In genomic region chr5:128040036-128040435, GRCm38 (mm10) we compare ENCODE assay signal across 22 mouse cellular contexts.
DNase-seq lines count a peak whose midpoint lies in the region; ATAC-seq lines count a peak whose summit lies in the region.
"Had no signal": no experiment of that assay in that cellular context is flagged by ENCODE, and none has a peak within 500 bp of the region (broad histone marks: within the 10 kb centered on the region; RNA-seq: fewer than 3 reads in every experiment).

No protein-coding gene starts in this region.

- DNase-seq in frontal cortex, postnatal 25 days (ENCODE audit: low spot score in 2 of 2): no peak
- peak; percentile 24 to 35 for DNase-seq in left cerebral cortex, adult 18-20 months (ENCODE audit: low spot score in 2 of 2)
- no peak for DNase-seq in left cerebral cortex, adult 11 months (ENCODE audit: low spot score)
- peak; percentile 8 for DNase-seq in right cerebral cortex, postnatal 14 days
- DNase-seq in right cerebral cortex, adult 2 months (ENCODE audit: low spot score in 2 of 2): no peak
- DNase-seq in brain, adult 2 months (ENCODE audit: low read depth, low spot score): peak; percentile 67
- DNase-seq in cerebellum, adult 8-10 months: no peak
- DNase-seq: adrenal gland, adult 8-10 months; adrenal gland, postnatal 14 days; adrenal gland, postnatal 36 days; B cell, adult 2 months; cerebellum, adult 11 months; cerebellum, adult 18-20 months; cerebellum, adult 9-10 months; cerebellum, postnatal 10 days; cerebellum, postnatal 25 days had no signal

- ATAC-seq in frontal cortex, adult (ENCODE audit: low TSS enrichment): peak; percentile 92
- ATAC-seq: activated CD4-positive, CD25-positive, alpha-beta regulatory T cell, adult 4 months; CD4-positive, CD25-positive, alpha-beta regulatory T cell, adult 4 months; forebrain, embryonic 13.5 days; forebrain, embryonic 15.5 days; Patski had no signal

Comparison
In these comparisons a context has a peak if more than half of its experiments do, and no peak if none do; other contexts are left out.
1. DNase-seq: peak in left cerebral cortex, adult 18-20 months (2 of 2), right cerebral cortex, postnatal 14 days (single experiment) and brain, adult 2 months (single experiment); none in frontal cortex, postnatal 25 days (0 of 2), left cerebral cortex, adult 11 months (single experiment), right cerebral cortex, adult 2 months (0 of 2) and cerebellum, adult 8-10 months (single experiment).